Comparison of ENCODE assay signal across 2 mouse cellular contexts in genomic region chr11:85949749-85950148, GRCm38 (mm10).
TF ChIP-seq lines count a peak whose summit lies in the region.

No protein-coding gene starts in this region.

TF ChIP-seq in CH12.LX, 34 proteins besides CTCF, POLR2A, EP300 and RAD21 (continued from another document):
- TF ChIP-seq MYC (IDR thresholded peaks at IDR 0.05; ENCODE audit: low read depth, low read length), result no peak
- no peak for TF ChIP-seq USF2 (conservative IDR thresholded peaks at IDR 0.05; ENCODE audit: low read depth, low read length)

TF ChIP-seq in MEL, 35 proteins besides CTCF, POLR2A, EP300 and RAD21 (continued from another document):
- peak; percentile 27; the same call in 1 of the 2 replicates for TF ChIP-seq ZC3H11A (IDR thresholded peaks at IDR 0.05; ENCODE audit: low read depth, low read length)
- TF ChIP-seq MAFK (IDR thresholded peaks at IDR 0.05; ENCODE audit: borderline replicate concordance, low read depth, low read length), result no peak
